Mouse (Mus musculus): ENCODE results near the gene Card14.
A peak's percentile ranks its signal among the peaks of the same experiment; 100 is the strongest.
"Not testable (repeated sequence)": the region's sequence is repeated elsewhere in the genome, so short reads cannot be mapped to it uniquely, and the experiment has no call there.

Gene Card14

DNA sequence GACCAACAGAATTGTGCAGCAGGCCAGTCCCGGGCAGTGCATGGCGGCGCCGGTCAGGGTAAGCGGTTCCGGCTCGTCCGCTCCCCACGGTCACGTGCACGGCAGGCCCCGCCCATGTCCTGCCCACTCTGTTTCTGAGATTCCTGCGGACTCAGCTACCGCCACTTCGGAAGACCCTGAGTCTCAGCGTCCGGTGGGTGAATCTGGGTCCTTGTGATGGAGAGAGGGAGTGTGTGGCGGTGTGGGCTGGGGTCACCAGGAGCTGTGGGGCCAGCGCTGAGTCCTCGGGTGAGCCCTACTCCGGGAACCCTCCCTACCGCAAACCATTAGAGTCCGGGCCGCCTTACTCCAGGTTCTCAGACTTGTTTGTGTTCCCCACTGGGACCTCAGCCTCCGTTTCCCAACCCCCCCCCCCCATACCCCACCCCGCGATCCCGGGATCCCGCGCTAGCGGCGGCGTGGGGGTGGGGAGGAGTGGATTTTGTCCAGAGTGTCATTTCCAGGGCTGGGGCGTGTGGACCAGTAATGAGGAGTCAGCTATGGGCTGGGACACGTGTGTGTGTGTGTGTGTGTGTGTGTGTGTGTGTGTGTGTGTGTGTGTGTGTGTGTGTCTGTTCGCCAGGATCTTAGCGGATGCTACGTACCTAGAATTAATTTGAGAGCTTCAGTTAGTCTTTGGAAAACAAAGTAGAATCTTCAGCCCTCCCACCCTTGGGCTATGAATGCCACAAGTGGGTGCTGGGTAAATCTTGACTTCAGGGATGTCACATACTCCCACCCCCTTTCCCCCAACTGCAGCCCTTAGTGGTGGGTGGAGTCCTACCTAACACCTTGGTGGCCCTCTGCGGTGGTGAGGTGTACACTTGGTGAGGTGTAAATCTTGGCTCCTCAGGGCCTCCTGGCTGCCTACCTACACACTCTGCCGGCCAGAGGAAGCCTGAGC lies 48.1 kb downstream of the Card14 start, which contains the start of the genes Sgsh and Slc26a11:
Gene Sgsh, minus strand, starts transcription at position 94 of the 943 bp plus-strand sequence.
Gene Slc26a11, plus strand, starts transcription at position 115 of the 943 bp plus-strand sequence.
- DNase-seq (ENCODE audit: low read depth), result peak; percentile 59

- DNase-seq (ENCODE audit: low read depth), result no peak
Observed at GRCm38 (mm10) chr11:119359089-119359488, 51.5 kb downstream of the Card14 start.

GRCm38 (mm10) chr11:119362769-119363533 lies 55.4 kb downstream of the Card14 start:
- no peak for DNase-seq (ENCODE audit: low read depth)

DNA sequence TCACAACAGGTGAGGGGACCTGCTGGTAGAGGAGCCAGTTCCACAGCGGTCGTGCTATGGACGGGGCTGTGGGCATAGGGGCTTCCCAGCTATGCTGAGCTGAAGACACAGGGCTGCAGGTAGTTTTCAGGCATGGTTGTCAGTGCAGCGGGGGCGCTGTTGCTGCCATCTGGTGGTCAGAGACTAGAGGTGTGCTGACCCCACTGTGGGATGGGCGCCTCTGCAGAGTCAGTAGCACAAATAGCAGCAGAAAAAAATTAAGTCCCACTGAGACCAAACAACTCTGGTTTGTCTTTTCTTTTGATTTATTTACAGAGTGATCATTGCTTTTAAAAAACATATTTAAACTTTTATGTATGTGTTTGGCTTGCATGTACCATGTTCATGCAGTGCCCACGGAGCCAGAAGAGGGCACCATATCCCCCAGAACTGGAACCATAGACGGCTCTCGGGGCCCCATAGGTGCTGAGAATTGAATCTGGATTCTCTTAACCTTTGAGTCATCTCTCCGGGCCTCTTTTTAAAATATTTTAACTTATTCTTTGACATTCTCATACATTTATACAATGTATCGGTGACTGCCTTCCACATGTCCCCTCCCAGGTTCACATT lies 56.1 kb downstream of the Card14 start:
- DNase-seq (ENCODE audit: low read depth), result peak; percentile 62

GRCm38 (mm10) chr11:119375425-119375824 lies 67.9 kb downstream of the Card14 start:
- no peak for DNase-seq (ENCODE audit: low read depth)

DNA sequence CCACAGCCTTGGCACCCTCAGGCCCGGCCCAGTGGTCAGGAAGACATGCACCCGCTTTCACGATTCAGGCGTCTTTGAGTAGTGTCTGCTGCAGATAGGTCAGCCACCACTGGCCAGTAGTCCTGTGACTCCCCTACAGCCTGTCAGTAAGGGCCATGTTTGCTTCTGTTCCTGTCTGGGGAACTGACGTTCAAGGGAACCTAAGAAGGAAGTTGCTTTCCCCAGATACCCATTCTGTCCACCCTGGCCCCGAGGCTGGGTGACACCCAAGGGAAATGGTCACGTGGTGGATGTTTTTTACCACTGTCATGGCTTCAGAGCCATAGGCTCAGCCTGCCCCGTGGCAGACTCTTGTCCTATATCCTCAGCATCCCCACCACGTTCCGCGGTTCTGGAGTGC lies 69.8 kb downstream of the Card14 start:
- no peak for DNase-seq (ENCODE audit: low read depth)

- DNase-seq (ENCODE audit: low read depth), result no peak
Observed at GRCm38 (mm10) chr11:119378551-119378950, 71.0 kb downstream of the Card14 start.

DNA sequence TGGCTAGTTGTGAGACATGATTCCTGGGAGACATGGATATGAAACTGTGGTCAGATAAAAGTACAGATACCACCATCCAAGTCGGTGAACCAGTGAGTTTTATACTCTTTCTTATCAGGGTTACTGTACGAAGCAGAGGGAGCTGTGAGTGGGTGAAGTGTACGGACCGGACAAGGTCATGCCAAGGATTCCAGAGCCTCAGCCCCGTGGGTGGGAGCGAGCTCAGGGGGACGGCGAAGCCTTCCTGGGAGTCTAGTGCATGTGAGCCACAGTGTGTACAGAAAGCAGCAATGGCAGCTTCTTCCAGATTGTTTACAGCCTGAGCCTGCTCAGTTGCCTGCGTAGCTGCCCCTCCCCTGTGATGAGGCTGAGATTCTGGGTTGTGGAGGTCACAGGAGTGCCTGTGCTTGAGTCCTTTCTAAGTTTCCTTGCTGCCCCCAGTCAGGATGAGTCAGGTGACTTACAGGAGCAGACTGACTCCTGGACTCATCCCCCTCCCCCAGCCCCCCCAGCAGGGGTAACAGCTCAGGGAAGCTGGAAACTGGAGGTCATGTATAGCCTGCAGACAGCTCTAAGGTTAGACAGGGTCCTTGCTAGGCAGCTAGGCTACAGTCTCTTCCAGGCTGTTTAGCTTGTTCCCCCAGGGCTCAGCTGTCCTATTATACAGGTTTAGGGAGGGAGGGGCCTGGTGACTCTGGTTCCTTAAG lies 74.2 kb downstream of the Card14 start:
- DNase-seq (ENCODE audit: low read depth), result no peak

- no peak for DNase-seq (ENCODE audit: low read depth)
Observed at GRCm38 (mm10) chr11:119382338-119382850, 74.8 kb downstream of the Card14 start.

DNA sequence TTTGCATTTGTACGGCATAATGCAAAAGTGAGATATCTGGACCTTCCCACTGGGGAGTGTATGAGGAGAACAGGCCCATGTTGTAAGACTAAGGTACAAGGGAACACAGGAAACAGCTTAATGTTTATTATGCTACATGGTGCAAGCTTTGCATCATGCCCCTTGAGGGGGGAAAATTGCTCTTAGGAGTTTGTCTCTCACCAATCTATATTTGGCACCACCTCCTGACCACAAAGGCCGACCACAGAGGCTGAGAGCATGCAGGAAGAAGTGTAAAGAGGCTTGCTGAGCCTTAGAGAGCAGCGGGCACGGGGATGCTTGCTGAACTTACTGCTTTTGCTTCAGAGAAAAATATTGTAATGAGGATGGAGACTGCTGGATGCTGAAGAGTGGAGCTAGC lies 77.3 kb downstream of the Card14 start:
- DNase-seq (ENCODE audit: low read depth), result no peak

DNA sequence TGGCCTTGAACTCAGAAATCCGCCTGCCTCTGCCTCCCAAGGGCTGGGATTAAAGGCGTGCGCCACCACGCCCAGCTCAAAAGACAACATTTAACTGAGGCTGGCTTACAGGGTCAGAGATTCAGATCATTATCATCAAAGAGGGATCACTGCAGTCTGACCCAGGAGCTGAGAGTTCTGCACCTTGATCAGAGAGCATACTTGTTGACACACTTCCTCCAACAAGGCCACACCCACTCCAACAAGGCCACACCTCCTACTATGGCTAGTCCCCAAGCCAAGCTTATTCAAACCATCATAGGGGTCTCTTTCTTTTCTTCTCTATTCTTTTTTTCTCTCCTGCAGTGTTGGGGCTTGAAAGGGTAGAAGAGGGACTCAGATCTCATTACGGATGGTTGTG lies 78.7 kb downstream of the Card14 start:
- no peak for DNase-seq (ENCODE audit: low read depth)

- DNase-seq (ENCODE audit: low read depth), result not testable (repeated sequence)
Observed at GRCm38 (mm10) chr11:119387273-119387672, 79.7 kb downstream of the Card14 start.

- DNase-seq (ENCODE audit: low read depth), result no peak
Observed at GRCm38 (mm10) chr11:119389851-119390270, 82.3 kb downstream of the Card14 start.

- DNase-seq (ENCODE audit: low read depth), result no peak
Observed at GRCm38 (mm10) chr11:119390271-119391231, 83.0 kb downstream of the Card14 start.

DNA sequence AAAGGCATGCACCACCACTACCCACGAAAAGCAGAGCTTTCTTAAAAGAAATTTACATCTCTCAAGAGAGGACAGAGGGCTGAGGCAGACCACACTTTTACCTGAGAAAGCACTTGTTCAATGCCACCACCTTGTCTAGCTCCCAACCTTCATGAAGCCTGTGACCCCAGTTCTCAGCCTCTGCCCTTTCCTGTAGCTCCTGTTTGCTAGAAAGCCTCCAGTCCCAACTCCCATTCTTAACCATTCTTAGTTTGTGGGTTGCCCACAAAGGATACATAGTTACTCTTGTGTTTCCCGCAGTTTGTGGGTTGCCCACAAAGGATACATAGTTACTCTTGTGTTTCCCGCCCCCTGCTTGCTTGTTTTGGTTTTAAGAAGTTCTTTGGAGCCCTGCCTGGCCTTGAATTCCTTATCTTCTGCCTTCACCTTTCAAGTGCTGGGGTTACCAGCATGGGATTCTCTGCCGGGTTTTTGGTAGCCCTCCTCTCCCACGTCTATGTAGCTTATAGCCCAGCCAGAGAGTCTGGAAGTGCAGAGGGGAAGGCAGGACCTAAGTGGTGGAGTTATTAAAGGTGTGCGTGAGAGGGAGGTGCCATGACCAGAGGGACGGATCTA lies 83.9 kb downstream of the Card14 start:
- peak; percentile 42 for DNase-seq (ENCODE audit: low read depth)

- DNase-seq (ENCODE audit: low read depth), result peak; percentile 63
Observed at GRCm38 (mm10) chr11:119392001-119392614, 84.5 kb downstream of the Card14 start.

DNA sequence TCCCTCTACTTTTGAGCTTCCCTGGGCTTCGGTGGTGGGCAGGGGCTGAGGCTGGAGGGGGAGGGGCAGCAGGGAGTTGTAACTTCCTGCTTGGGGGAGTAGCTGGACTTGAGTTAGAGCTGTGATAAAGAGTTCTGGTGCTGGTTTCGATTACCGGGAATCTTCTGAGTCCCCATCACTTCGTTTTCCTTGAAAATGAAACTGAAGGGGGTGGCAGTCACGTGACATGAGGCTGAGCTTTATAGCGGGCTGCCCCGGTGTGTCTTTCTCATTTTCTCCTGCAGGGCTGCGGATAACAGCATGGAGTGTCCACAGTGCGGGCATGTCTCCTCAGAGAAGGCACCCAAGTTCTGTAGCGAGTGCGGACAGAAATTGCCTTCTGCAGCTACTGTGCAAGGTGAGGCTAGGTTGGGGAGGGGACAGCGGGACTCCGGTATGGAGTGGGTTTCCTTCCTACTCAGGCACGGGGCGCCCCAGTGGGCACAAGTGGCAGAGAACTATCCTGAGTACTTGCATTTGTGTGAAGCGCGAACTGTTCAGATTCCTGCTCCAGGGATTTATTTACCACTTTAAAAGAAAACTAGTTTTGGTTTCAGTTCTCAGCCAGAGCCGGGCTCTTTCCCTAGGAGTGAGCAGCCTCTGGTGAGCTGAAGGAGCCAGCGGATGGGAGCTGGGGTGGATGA lies 85.4 kb downstream of the Card14 start, which contains the start of gene Rnf213:
Gene Rnf213, plus strand, starts transcription at position 301 of the 683 bp plus-strand sequence.
- DNase-seq (ENCODE audit: low read depth), result peak; percentile 72

DNA sequence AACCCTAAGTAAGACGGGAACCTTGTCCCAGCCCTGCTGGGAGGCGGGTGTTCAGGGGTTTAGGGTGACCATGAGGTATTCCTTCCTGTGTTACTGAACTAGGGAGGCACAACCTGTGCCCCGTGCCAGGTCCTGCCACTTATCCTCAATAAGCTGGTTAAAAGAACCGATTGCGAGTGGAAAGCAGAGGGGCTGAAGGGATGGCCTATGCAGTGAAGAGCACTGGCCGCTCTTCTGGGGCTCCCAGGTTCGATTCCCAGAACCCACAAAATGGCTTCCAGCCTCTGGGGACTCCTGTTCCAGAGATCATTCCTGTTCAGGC lies 85.9 kb downstream of the Card14 start:
- no peak for DNase-seq (ENCODE audit: low read depth)

DNA sequence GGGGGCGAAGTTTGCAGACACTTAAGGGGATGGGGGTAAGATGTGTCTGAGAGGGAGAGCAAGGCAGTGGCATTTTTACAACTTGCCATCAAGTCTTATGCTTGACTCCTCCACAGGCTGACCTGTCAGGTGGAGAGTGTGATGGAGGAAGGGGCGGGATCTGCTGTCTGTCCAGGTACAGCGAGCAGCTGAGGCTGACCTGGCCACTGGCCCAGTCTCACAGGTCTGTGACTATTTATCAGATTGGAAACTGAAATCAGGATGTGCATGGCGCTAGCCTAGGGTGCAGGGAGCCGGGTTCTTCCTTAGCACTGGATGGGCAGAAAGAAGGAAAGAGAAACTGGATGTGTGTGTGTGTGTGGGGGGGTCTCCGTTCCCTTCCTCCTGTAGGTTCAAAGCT lies 86.6 kb downstream of the Card14 start:
- no peak for DNase-seq (ENCODE audit: low read depth)
